Mouse (Mus musculus) ovary, postnatal 36 days (tissue): ENCODE measurements around the gene Piwil4.

Experiments
- DNase-seq: peaks from one replicate; pipeline ENCODE4 v3.0.0; 2022; ENCODE audit warnings: low spot score, mixed read lengths

Piwil4 gene

GRCm38 (mm10) chr9:14740151-14740924 is at the start of gene Piwil4:
Gene Piwil4 (minus strand): TSS chr9:14740733.
- no peak for DNase-seq

- no peak for DNase-seq
These were observed 46.8 kb upstream of the Piwil4 start for GRCm38 (mm10) chr9:14787356-14787755.

GRCm38 (mm10) chr9:14784039-14785002 is 43.8 kb upstream of the Piwil4 start, which contains the start of the genes Mre11a and Ankrd49:
Gene Mre11a (plus strand): TSS chr9:14784654.
Gene Ankrd49 (minus strand): TSS chr9:14784856.
- DNase-seq, result peak; percentile 85

GRCm38 (mm10) chr9:14778341-14778740 is 37.8 kb upstream of the Piwil4 start:
- DNase-seq, result no peak

- no peak for DNase-seq
These were observed 33.3 kb upstream of the Piwil4 start for GRCm38 (mm10) chr9:14773813-14774212.

- DNase-seq, result no peak
These were observed 31.5 kb upstream of the Piwil4 start for GRCm38 (mm10) chr9:14772074-14772473.

- no peak for DNase-seq
These were observed 30.4 kb upstream of the Piwil4 start, which contains the start of gene 1700012B09Rik for GRCm38 (mm10) chr9:14770803-14771471. Gene 1700012B09Rik (minus strand): TSS chr9:14771030.

- DNase-seq, result no peak
These were observed 29.3 kb upstream of the Piwil4 start for GRCm38 (mm10) chr9:14769811-14770210.

GRCm38 (mm10) chr9:14764765-14765164 is 24.2 kb upstream of the Piwil4 start:
- peak; percentile 19 for DNase-seq

GRCm38 (mm10) chr9:14759261-14759660 is 18.7 kb upstream of the Piwil4 start:
- no peak for DNase-seq

GRCm38 (mm10) chr9:14758590-14758989 is 18.1 kb upstream of the Piwil4 start:
- no peak for DNase-seq

GRCm38 (mm10) chr9:14754469-14754868 is 13.9 kb upstream of the Piwil4 start:
- DNase-seq, result no peak

- no peak for DNase-seq
These were observed 13.4 kb upstream of the Piwil4 start for GRCm38 (mm10) chr9:14753947-14754346.

GRCm38 (mm10) chr9:14752001-14752522 is 11.5 kb upstream of the Piwil4 start, which contains the start of gene Fut4:
Gene Fut4 (minus strand): TSS chr9:14752393.
- peak; percentile 65 for DNase-seq

- DNase-seq, result peak; percentile 28
These were observed 11.0 kb upstream of the Piwil4 start for GRCm38 (mm10) chr9:14751503-14752000.

GRCm38 (mm10) chr9:14750901-14751502 is 10.5 kb upstream of the Piwil4 start:
- DNase-seq, result no peak

- DNase-seq, result no peak
These were observed 909 bp downstream of the Piwil4 start for GRCm38 (mm10) chr9:14739498-14740150.

GRCm38 (mm10) chr9:14730941-14731541 is 9.5 kb downstream of the Piwil4 start:
- no peak for DNase-seq

GRCm38 (mm10) chr9:14728365-14728764 is 12.2 kb downstream of the Piwil4 start:
- no peak for DNase-seq

GRCm38 (mm10) chr9:14726629-14727028 is 13.9 kb downstream of the Piwil4 start:
- no peak for DNase-seq
